Mouse (Mus musculus) megakaryocyte, embryonic 14.5 days (primary cell): ENCODE measurements around the gene Sdc3.

Experiments
- FLI1 ChIP-seq: IDR thresholded peaks from 2 replicates; pipeline ENCODE4 v1.6.1; 2012; ENCODE audit warnings: low read length, inconsistent platforms, mixed read lengths
- GATA1 ChIP-seq: IDR thresholded peaks from 3 replicates; pipeline ENCODE4 v1.6.1; 2012; ENCODE audit warnings: mixed read lengths, low read length, inconsistent platforms, borderline replicate concordance

DNA sequence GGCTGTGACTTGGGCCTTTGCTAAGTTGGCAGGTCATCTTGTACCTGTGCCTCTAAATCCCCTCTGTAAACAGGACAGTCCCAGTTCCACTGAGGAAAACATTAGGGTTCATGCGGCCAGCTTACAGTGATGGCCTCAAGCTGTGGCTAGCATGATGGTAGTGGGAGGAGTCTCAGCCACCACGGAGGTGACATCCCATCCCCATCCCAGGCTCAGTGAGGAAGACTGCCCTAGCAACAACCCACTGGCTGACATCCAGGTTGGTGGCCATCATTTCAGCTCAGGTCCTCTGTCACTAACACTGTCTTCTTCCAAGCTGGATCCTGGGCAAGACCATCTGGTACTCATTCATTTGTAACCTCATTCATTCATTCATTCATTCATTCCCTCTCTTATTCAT, 12.0 kb downstream of the Sdc3 start:
- TF ChIP-seq GATA1: no peak
- TF ChIP-seq FLI1: no peak
